Mouse (Mus musculus) thymus, adult 2 months (tissue): Measurements from ENCODE around the gene Flot1. TPM values are rescaled to one million over a fixed set of nuclear protein-coding genes. Genes with fewer than 3 reads are reported as not detected.

Experiments
- DNase-seq: peaks from one replicate; pipeline ENCODE4 v3.0.0; 2021
- H3K27ac ChIP-seq: fragments of 200-500 bp; 2 replicates; pipeline ENCODE4 v1.5.1; 2012; ENCODE audit warnings: low read length, control low read depth; ENCODE audit not compliant: control insufficient read depth, insufficient read depth
- H3K27me3 ChIP-seq: fragments of 200-500 bp; 2 replicates; pipeline ENCODE4 v1.6.1; 2012; ENCODE audit warnings: mild to moderate bottlenecking, low read length, moderate library complexity, mixed read lengths; ENCODE audit not compliant: control insufficient read depth, insufficient read depth
- H3K36me3 ChIP-seq: fragments of 200-500 bp; 2 replicates; pipeline ENCODE4 v1.6.1; 2012; ENCODE audit warnings: mild to moderate bottlenecking, low read length, moderate library complexity; ENCODE audit not compliant: control insufficient read depth, insufficient read depth
- H3K4me1 ChIP-seq: fragments of 200-500 bp; replicated peaks from 2 replicates; pipeline ENCODE4 v1.6.1; 2012; ENCODE audit warnings: low read length; ENCODE audit not compliant: control insufficient read depth, insufficient read depth
- H3K4me3 ChIP-seq: fragments of 200-500 bp; 2 replicates; pipeline ENCODE4 v1.5.1; 2012; ENCODE audit warnings: mild to moderate bottlenecking, low read length, control low read depth, moderate library complexity; ENCODE audit not compliant: control insufficient read depth, insufficient read depth
- CTCF ChIP-seq: fragments of 200-500 bp; IDR thresholded peaks from 2 replicates; pipeline ENCODE4 v1.5.1; 2012; ENCODE audit warnings: mild to moderate bottlenecking, control low read depth, low read length, moderate library complexity, borderline replicate concordance; ENCODE audit not compliant: control insufficient read depth, poor library complexity, insufficient read depth; ENCODE audit errors: extremely low read depth
- POLR2A ChIP-seq: fragments of 200-500 bp; IDR thresholded peaks from 2 replicates; pipeline ENCODE4 v1.6.1; 2012; ENCODE audit warnings: mild to moderate bottlenecking, low read length, control low read depth, moderate library complexity; ENCODE audit not compliant: control insufficient read depth, poor library complexity, insufficient read depth; ENCODE audit errors: extremely low read depth
- WGBS: fragments of 180-500 bp; shearing (Covaris S2); methylation state at CpG from one replicate; pipeline ENCODE4 v1.1.7; 2018; 5-methylcytosine and 5-hydroxymethylcytosine counted together
- polyA plus RNA-seq: library from polyadenylated mRNA; depleted of rRNA; stranded (reverse); fragments of >200 nt; gene quantifications from 2 replicates; pipeline ENCODE4 v1.2.3, GENCODE M21; 2012; rRNA removed

The Flot1 gene
- 62.4 and 70.4 TPM in 2 replicates for polyA plus RNA-seq

GRCm38 (mm10) chr17:35822964-35823937 lies at the start of gene Flot1:
Flot1 (plus strand) TSS chr17:35823230.
- 2% methylated on average over 44 of the region's 47 CpGs for WGBS
- Histone ChIP-seq H3K27me3 (peaks cover 8% of the 10 kb centered on the region; the same call in 1 of the 2 replicates), H3K36me3 (no peaks in the 10 kb centered on the region), H3K27ac (peak within 1 kb of the TSS; percentile 33), H3K4me1 (peaks cover 32% of the 10 kb centered on the region), H3K4me3 (peak within 1 kb of the TSS; percentile 78)
- DNase-seq = peak; percentile 75
- TF ChIP-seq CTCF (no peak), POLR2A (no peak)

GRCm38 (mm10) chr17:35776811-35777609 lies 46.0 kb upstream of the Flot1 start:
- WGBS = 44% methylated on average over 13 of the region's 13 CpGs
- DNase-seq = no peak

GRCm38 (mm10) chr17:35778965-35779364 lies 44.1 kb upstream of the Flot1 start:
- 68% methylated on average over 6 of the region's 6 CpGs for WGBS
- DNase-seq = no peak
- no peak for TF ChIP-seq POLR2A
- no peak for TF ChIP-seq CTCF
- peaks cover 3% of the 10 kb centered on the region; the same call in 1 of the 2 replicates for H3K4me1 ChIP-seq
- H3K27ac ChIP-seq = no peak overlapping the region
- H3K4me3 ChIP-seq = no peak overlapping the region
- no peaks in the 10 kb centered on the region for H3K36me3 ChIP-seq
- no peaks in the 10 kb centered on the region for H3K27me3 ChIP-seq

More at GRCm38 (mm10) chr17:35776811-35777609, 46.0 kb upstream of the Flot1 start:
- no peaks in the 10 kb centered on the region for H3K27me3 ChIP-seq
- H3K27ac ChIP-seq = no peak overlapping the region
- no peaks in the 10 kb centered on the region for H3K36me3 ChIP-seq
- TF ChIP-seq CTCF (no peak), POLR2A (no peak)
- peaks cover 3% of the 10 kb centered on the region; the same call in 1 of the 2 replicates for H3K4me1 ChIP-seq
- H3K4me3 ChIP-seq = no peak overlapping the region

- 68% methylated on average over 10 of the region's 10 CpGs for WGBS
- no peak for DNase-seq
- Histone ChIP-seq H3K4me1 (peaks cover 3% of the 10 kb centered on the region; the same call in 1 of the 2 replicates), H3K27ac (no peak overlapping the region), H3K36me3 (no peaks in the 10 kb centered on the region), H3K4me3 (no peak overlapping the region), H3K27me3 (no peaks in the 10 kb centered on the region)
- TF ChIP-seq CTCF (no peak), POLR2A (no peak)
These were observed 43.4 kb upstream of the Flot1 start for GRCm38 (mm10) chr17:35779466-35780205.

- DNase-seq = no peak
- Histone ChIP-seq H3K36me3 (no peaks in the 10 kb centered on the region), H3K4me3 (no peak overlapping the region), H3K27me3 (no peaks in the 10 kb centered on the region), H3K4me1 (peaks cover 3% of the 10 kb centered on the region; the same call in 1 of the 2 replicates), H3K27ac (no peak overlapping the region)
- TF ChIP-seq CTCF (no peak), POLR2A (no peak)
- WGBS = 30% methylated on average over 7 of the region's 7 CpGs
These were observed 42.7 kb upstream of the Flot1 start for GRCm38 (mm10) chr17:35780362-35780761.

GRCm38 (mm10) chr17:35782398-35782797 lies 40.6 kb upstream of the Flot1 start:
- H3K36me3 ChIP-seq = no peaks in the 10 kb centered on the region
- peak; percentile 34 for DNase-seq
- H3K27ac ChIP-seq = no peak overlapping the region
- H3K4me3 ChIP-seq = no peak overlapping the region
- WGBS = 94% methylated on average over 2 of the region's 2 CpGs
- no peaks in the 10 kb centered on the region for H3K27me3 ChIP-seq
- no peaks in the 10 kb centered on the region for H3K4me1 ChIP-seq
- TF ChIP-seq POLR2A = no peak
- no peak for TF ChIP-seq CTCF
